Mouse (Mus musculus) liver, adult (tissue): ENCODE data around the gene Stc2.

Experiments
- GATA4 ChIP-seq: IDR thresholded peaks from 2 replicates; pipeline ENCODE4 v1.6.1; 2014; ENCODE audit warnings: mild to moderate bottlenecking, low read length; ENCODE audit not compliant: insufficient replicate concordance

Gene Stc2

DNA sequence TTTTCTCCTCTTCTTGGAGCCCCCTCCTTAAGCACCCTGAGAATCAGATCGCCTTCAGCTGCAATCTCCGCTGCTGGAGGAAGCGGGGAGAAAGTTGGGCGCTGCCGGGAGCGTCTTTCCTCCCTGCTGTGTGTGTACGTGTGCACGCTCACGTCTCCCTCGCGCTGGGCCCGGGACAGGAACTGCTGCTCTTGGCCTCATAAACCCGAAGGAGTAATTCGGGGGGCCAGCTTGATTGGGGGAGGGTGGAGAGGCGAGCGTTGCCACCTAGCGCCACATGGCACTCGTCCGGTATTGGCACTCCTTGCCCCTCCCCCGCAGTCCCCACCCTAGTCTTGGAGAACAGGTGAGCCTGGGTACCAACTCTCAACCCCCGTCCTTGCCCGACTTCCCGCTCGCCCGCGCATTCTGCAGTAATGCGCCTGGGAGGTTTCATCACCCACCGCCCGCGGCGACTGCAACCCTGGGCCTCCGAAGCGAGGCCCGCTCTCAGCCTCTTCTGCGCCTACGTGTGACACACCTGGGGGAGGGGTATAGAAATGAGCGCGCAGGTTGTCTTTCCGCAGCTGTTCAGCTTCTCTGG, 1.5 kb upstream of the Stc2 start:
- TF ChIP-seq GATA4 = no peak

DNA sequence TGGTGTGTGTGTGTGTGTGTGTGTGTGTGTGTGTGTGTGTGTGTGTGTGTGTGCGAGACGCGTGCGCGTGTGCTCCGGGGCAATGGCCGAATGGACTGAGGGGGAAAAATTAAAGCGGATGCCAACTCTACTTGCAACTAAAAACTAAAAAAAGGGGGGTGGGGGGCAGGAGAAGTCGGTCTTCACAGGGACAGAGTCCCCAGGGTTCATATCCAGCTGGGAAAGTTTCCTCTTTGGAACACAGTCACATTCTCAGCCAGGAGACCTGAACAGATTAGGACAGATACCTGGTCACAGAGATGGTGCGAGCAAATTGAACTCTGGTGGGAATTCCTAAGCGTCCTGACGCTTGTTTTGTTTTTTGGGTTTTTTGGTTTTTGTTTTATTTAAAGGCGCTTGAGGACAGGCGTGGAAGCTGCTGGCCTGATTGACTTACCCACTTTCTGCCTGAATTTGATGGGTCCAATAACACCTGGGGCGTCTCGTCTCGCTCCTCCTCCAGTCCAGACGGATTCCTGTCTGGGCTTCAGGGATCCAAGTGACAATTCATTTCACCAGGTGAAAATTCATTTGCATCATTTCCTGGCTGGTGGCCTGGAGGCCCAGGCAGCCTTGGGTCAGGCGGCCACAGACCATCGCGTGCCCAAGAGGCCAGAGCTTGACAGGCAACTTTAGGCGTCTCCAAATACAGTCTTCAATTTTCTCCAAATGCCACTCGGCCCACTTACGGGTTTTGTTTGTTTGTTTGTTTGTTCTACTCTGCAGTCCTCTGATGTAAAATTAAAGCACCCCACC, 759 bp upstream of the Stc2 start:
- TF ChIP-seq GATA4 = no peak

DNA sequence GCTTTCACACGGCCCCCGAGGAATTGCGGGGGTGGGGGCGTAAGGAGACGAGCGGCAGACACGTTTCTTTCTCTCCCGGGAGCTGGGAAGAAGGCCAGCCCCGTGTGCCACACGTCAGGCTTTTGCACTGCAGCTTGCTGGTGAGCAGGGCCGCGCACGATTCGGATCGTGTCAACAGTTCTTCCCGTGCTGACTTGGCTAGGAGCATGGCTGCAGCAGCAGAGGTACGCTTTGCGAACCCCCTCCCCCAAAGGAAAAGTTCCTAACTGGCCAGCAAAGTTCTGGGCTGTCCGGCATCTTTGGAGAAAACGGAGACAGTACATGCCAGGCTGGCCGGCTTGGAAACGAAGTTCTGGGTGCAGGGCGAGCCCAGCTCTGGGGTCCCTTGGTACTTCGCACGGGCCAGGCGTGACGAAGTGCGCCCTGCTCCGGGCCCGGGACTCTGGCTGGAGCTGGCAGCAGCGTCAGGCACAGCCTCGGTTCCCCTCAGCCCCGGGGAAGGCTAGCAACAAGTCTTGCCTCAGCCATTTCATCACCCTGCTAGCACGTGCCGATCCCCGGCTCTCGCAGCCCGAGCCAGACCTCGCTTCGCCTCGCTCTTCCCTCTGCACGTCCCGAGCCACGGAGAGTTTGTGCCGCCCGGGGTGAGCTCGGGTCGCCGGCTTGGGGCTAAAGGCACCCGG, 768 bp downstream of the Stc2 start:
- TF ChIP-seq GATA4 = no peak

DNA sequence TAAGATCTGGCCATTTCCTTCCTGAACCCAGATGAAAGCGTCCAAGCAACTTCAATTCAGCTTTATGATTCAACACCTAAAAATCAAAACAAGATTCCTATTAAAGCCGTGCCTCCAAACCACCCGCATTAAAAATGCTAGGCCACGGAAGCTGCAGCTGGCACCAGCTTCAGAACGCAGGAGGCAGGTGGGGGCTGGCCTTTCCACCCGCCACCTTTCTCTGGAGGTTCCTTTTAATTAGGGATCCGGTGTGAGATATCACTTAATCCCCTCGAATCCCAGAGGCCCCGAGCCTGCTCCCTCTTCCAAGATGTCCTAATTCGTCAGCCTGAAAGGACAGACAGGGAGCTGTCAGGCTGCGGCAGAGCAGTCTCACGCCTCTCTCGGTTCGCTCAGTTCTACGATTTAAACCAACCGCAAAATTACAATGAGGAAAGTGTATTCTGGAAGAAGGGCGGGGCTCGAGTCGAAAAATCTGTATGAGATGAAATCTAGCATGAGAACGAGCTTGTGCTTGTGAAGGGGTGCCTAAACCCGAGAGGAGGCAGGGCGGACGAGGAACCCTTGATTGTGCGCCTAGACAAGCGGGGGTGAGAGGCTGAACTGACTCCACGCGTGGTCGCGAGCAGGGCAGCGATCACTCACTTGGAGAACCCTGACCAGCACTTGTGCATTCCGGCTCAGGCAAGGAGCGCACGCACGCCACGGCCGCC, 1.5 kb downstream of the Stc2 start:
- TF ChIP-seq GATA4 = no peak

DNA sequence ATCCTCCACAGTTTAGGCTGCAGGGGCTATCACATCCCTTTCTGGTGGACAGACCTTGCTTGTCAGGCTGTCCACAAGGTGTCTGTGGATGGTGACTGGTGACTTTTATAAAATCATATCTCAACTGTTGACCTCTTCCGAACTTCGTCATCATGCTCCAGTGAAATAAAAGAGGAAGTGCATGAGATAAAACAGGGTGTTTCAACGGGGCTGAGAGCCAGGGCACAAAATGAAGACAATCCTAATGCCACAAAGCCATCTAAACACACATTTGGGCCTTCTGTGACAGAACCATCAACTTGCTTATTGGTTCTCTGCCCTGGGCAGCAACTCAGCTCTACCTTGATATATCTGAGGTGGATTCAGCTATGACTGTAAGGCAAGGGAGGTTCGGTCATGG, 3.0 kb downstream of the Stc2 start:
- TF ChIP-seq GATA4 = no peak

DNA sequence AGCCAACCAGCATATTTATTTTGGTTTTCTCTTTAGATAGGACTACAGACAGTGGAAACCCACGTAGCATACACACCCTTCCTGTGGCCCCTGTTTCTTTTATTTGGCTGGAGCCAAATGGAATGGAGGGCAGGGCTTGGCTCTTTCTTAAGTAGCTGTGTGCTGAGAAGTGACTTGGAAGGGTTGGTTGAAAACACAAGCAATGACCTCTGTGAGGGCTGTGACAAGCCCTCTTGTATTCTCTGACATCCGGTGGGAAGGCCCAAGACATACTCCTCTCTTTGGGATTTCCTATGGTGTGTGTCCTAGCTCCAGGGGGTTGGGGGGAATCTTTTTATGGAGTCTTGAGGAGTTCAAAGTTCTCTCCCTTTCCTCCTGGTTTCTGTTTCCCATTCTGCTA, 3.5 kb downstream of the Stc2 start:
- TF ChIP-seq GATA4 = no peak

DNA sequence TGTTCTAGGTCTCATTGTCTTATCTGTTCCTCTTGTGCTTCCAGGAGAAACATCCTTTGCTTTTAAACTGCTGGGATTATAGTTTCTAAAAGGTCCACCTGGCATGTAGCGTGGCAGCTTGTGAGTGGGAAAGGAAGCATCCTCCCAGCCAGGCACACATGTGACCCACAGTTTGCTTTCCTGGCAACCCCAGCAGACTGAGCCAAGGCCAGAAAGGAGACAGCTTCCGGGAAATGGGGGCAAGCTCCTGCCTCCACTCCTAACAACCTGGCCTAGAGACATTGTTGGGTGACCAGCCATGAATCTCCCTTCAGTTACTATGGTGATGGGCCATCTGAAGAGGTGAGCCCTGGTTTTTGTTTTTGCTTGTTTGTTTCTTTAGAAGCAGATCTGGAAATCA, 3.9 kb downstream of the Stc2 start:
- no peak for TF ChIP-seq GATA4

DNA sequence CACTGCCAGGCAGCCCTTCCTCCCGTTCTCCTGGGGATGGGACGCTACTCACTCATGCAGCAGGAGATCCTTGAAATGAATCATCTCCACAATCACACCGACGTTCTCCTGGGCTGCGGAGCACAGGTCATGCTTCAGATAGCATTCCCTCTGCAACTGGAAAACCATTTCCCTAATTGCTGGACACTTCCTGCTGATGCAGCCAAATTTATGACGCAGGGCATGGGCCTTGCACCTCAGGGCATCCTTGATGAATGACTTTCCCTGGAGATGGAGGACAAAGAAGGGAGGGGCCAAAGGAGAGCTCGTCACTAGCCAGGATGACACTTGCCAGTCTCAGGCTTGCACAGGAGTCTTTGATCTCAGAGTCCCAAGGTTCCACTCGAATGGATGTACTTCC, 4.6 kb downstream of the Stc2 start:
- TF ChIP-seq GATA4 = no peak

DNA sequence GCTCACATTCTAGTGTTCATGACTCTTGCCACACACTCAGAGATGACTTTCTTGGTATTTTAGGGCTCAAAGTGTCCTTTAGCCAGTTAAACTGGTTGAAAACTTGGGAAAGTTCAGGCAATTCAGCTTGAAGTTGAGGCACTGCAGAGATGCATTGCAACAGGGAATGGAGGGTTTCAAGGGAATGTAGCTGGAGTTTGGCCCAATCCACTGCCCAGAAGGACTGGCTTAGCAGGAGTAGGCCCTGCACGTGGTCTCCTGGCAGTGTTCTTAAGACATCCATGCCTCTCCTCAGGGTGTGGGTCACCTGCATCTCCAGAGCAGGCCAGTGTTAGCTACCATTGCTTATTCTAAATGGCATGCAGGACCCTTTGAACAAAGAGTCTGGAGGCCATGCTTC, 7.0 kb downstream of the Stc2 start:
- no peak for TF ChIP-seq GATA4

DNA sequence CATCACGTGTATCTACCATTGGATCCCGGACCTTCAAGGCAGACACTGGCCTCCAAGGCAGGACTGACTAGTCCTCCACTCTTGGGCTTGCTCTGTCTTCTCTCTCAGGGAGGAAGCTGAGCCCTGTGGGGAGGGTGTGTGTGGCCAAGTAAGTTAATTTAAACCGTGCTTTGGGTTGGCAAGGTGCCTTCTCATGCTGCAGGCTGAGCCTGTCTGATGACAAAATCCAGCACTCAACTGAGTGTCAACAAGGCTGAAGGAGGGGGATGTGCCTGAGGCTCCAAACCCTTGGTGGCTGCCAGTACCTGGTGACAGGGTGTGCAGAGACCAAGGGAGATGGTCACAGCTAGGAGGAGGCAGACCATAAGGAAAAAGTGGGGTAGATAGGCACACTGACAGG, 7.5 kb downstream of the Stc2 start:
- no peak for TF ChIP-seq GATA4

DNA sequence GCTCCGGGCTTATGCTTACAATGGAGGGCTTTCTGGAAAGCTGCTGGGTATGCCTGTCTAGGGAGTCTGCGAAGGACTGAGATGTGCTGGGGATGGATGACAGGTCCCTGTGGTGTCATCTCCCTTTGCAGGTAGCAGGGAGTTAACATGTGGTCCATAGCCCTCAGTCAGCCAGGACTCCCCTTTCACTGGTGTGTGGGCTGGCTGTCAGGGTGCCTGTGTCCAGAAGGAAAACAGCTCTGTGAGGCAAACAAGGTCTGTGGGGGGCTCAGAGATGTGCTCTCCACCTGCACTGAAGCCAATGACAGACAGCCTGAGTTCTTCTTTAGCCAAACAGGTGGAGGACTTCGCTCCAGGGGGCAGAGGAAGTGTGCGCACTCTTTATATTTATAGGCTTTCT, 8.8 kb downstream of the Stc2 start:
- TF ChIP-seq GATA4 = no peak

DNA sequence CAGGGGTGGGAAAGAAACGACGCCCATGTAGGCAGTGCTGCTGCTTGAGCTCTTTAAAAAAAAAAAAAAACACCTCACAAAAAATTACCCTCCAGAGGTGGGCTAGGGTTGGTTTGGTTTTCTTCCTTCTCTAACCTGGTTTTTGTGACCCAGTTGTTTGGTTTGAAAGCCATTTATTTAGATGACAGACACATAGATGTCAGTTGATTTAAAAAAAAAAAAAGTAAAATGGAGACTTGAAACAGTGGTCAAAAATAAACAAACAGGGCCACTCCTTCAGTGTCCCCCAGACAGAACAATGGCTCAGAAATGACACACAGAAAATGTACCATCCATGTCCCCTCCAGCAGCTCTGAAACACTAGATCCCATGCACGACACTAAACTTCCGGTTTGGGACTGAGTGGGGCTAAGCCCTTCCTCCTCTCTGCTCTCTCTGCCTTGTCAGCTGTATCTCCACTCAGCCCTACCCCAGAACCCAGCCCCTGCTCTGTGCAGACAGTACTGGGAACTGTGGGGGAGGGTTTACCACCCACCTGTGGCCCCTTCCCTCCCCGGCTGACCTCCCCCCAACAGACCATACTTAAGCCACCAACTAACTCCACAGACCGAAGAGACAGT, 10.5 kb downstream of the Stc2 start:
- no peak for TF ChIP-seq GATA4

DNA sequence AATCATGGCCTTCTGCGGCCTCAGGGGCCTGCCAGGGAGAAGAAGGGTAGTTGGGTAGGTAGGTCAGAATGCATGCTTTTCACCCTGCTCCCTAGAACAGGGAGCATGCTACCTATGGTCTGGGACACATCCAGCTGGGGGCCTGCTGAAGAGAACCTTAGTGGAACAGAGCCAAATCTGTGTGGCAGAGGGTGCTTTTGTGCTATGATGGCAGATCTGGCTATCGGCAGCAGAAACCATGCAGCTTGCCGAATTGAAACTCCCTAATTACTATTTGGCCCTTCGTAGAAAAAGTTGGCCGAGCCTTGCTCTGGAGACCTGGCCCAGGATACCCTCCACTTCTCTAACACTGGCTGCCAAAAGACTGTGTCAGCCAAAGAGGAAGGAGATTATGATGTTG, 11.4 kb downstream of the Stc2 start:
- TF ChIP-seq GATA4 = no peak

DNA sequence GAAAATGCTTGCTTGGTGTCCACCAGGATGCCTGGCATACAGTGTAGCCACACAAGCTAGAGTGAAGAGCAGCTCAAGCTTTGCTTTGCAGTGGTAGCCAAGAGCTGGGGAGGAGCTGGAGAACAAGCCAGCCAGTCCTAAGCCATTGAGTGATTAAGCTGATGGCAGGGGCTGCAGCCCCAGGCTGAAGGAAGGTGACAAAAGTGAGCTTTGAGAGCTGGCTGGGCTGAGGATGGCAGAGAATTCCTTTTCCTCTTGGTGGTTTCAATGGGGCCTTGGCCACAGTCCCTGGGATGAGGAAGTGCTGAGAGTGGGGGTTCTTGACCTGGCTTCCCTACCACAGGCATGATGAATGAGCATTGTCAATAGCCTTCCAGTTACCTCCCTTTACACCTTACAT, 13.0 kb downstream of the Stc2 start:
- no peak for TF ChIP-seq GATA4

DNA sequence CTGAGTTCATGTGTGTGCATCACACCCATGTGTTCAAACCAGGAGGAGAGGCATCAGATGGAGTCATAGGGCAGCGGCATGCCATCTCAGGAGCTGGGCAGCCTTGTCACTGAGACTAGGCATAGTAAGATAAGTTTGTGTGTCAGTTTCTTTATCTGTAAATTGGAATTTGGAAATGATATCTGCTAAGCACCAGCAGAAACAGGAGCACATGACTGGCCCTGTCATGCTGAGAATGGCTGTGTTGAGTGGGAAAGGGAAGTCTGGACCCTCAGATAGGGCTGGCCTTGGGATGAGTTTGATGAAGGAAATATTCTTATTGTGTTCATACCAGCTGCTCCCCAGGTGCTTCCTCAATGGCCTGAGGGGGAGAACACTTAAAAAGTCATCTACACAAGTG, 14.1 kb downstream of the Stc2 start:
- no peak for TF ChIP-seq GATA4
